ENCODE assay signal across 25 mouse cellular contexts in the genomic region with DNA sequence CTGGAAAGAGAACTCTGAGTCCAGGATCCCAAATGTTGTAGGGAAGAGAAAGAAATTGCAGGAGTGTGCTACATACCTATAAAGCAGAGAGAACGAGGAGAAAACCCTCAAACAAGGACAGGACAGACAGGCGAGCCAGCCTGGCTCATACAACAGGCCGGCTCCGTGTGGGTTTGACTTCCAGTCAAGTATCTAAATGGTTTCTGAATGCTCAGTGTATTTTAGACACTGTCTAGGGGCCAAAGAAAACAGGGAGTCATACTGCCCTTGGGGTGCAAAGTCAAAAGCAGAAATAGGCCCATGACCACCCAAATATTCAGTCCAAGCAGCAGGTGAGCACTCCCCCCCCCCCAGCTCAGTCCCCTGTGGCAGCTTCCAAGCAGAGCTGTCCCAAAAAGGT. TPM values are rescaled to one million over a fixed set of nuclear protein-coding genes. Genes with fewer than 3 reads are reported as not detected.
DNase-seq lines count a peak whose midpoint lies in the region; ATAC-seq lines count a peak whose summit lies in the region.
"Had no signal": no experiment of that assay in that cellular context is flagged by ENCODE, and none has a peak within 500 bp of the region (broad histone marks: within the 10 kb centered on the region; RNA-seq: fewer than 3 reads in every experiment).

No protein-coding gene starts in this region.

- no peak for ATAC-seq in limb, embryonic 15.5 days (ENCODE audit: insufficient number of reproducible peaks, low FRiP score, low TSS enrichment, low read depth)
- ATAC-seq: activated CD4-positive, CD25-positive, alpha-beta regulatory T cell, adult 4 months; CD4-positive, CD25-positive, alpha-beta regulatory T cell, adult 4 months; Patski had no signal

- WGBS in heart, embryonic 10.5 days, result 89% methylated on average over 4 of the region's 4 CpGs
- WGBS in limb, embryonic 15.5 days, result 77% methylated on average over 4 of the region's 4 CpGs
- 87% methylated on average over 4 of the region's 4 CpGs for WGBS in limb, embryonic 10.5 days

- H3K36me3 ChIP-seq in heart, embryonic 10.5 days, result peaks cover 42% of the 10 kb centered on the region
- peaks cover 20% of the 10 kb centered on the region for H3K36me3 ChIP-seq in limb, embryonic 15.5 days
- peaks cover 62% of the 10 kb centered on the region for H3K36me3 ChIP-seq in limb, embryonic 10.5 days

- no peak overlapping the region for H3K4me3 ChIP-seq in heart, embryonic 10.5 days
- no peak overlapping the region for H3K4me3 ChIP-seq in limb, embryonic 15.5 days
- no peak overlapping the region for H3K4me3 ChIP-seq in limb, embryonic 10.5 days

- no peak overlapping the region for H3K4me2 ChIP-seq in limb, embryonic 15.5 days

- no peak overlapping the region for H3K27ac ChIP-seq in heart, embryonic 10.5 days
- H3K27ac ChIP-seq in limb, embryonic 15.5 days, result peak overlapping the region; percentile 33
- no peak overlapping the region for H3K27ac ChIP-seq in limb, embryonic 10.5 days

- H3K4me1 ChIP-seq in heart, embryonic 10.5 days, result 0 out of 2 replicates have a peak, but pooled peaks cover 5% of the 10 kb centered on the region
- H3K4me1 ChIP-seq in limb, embryonic 15.5 days, result peaks cover 15% of the 10 kb centered on the region
- peaks cover 5% of the 10 kb centered on the region; the same call in 1 of the 2 replicates for H3K4me1 ChIP-seq in limb, embryonic 10.5 days

- no peak overlapping the region for H3K9ac ChIP-seq in limb, embryonic 15.5 days

- H3K27me3 ChIP-seq in heart, embryonic 10.5 days (ENCODE audit: insufficient read depth, poor library complexity, severe bottlenecking), result no peaks in the 10 kb centered on the region
- no peaks in the 10 kb centered on the region for H3K27me3 ChIP-seq in limb, embryonic 15.5 days
- H3K27me3 ChIP-seq in limb, embryonic 10.5 days (ENCODE audit: low read depth, poor library complexity, severe bottlenecking), result no peaks in the 10 kb centered on the region
- H3K27me3 ChIP-seq: CH12.LX, Patski had no signal

- intact Hi-C loops in gastrocnemius, postnatal 14 days (cut with DNase I; ENCODE audit: low total_unique reads), result no loop called here

- DNase-seq in heart, adult 11 months, result peak; percentile 70
- no peak for DNase-seq in heart, embryonic 10.5 days (ENCODE audit: low spot score)
- DNase-seq in limb, embryonic 10.5 days (ENCODE audit: low spot score), result no peak
- peak; percentile 1 for DNase-seq in thymus, postnatal 4 days
- no peak for DNase-seq in thymus, postnatal 0 days (ENCODE audit: low spot score)
- peak; percentile 64 for DNase-seq in fibroblast of lung, adult 2 months (ENCODE audit: low read depth)
- DNase-seq in gastrocnemius, postnatal 14 days, result no peak
- DNase-seq: adrenal gland, adult 2 months; adrenal gland, adult 8-10 months; adrenal gland, postnatal 10 days; adrenal gland, postnatal 14 days; adrenal gland, postnatal 25 days; adrenal gland, postnatal 36 days; B cell, adult 2 months; cerebellum, adult 11 months; cerebellum, adult 11-12 months had no signal

- H3K9me3 ChIP-seq in heart, embryonic 10.5 days, result no peaks in the 10 kb centered on the region
- H3K9me3 ChIP-seq in limb, embryonic 15.5 days, result no peaks in the 10 kb centered on the region
- no peaks in the 10 kb centered on the region for H3K9me3 ChIP-seq in limb, embryonic 10.5 days (replicated peaks)
- H3K9me3 ChIP-seq: G1E had no signal

RNA-seq across cellular contexts. Expression of gene Pnldc1, which starts 4.2 kb away (rescaled TPM):
- polyA plus RNA-seq in heart, embryonic 10.5 days (2016; fragmentation: Nextera tagmentation; extraction: Ambion mirVana), result 1.4 and 2.5 TPM in 2 replicates
- polyA plus RNA-seq in limb, embryonic 15.5 days (2015; fragmentation: Nextera tagmentation; extraction: Ambion mirVana), result 1.6 and 2.2 TPM in 2 replicates
- polyA plus RNA-seq in limb, embryonic 10.5 days (2016; fragmentation: Nextera tagmentation; extraction: Ambion mirVana), result 2.0 and 2.3 TPM in 2 replicates
- polyA plus RNA-seq in thymus, postnatal 0 days (2015; fragmentation: Nextera tagmentation; extraction: Ambion mirVana), result 1.7 and 2.0 TPM in 2 replicates
- total RNA-seq in gastrocnemius, postnatal 14 days (2021), result under 1 TPM; 0.14 to 0.91 TPM
- polyA plus RNA-seq: G1E had no signal

RNA-seq across cellular contexts. Expression of gene Tcp1, which starts 9.7 kb away (rescaled TPM):
- 440 and 487 TPM in 2 replicates for polyA plus RNA-seq in heart, embryonic 10.5 days (2016; fragmentation: Nextera tagmentation; extraction: Ambion mirVana)
- 354 and 369 TPM in 2 replicates for polyA plus RNA-seq in limb, embryonic 15.5 days (2015; fragmentation: Nextera tagmentation; extraction: Ambion mirVana)
- polyA plus RNA-seq in limb, embryonic 10.5 days (2016; fragmentation: Nextera tagmentation; extraction: Ambion mirVana), result 538 and 581 TPM in 2 replicates
- polyA plus RNA-seq in thymus, postnatal 0 days (2015; fragmentation: Nextera tagmentation; extraction: Ambion mirVana), result 409 and 414 TPM in 2 replicates
- 100 to 1,000 TPM; 205 to 212 TPM for total RNA-seq in gastrocnemius, postnatal 14 days (2021)

RNA-seq across cellular contexts. Expression of gene Mrpl18, which starts 10.3 kb away (rescaled TPM):
- polyA plus RNA-seq in heart, embryonic 10.5 days (2016; fragmentation: Nextera tagmentation; extraction: Ambion mirVana), result 203 and 208 TPM in 2 replicates
- 132 and 136 TPM in 2 replicates for polyA plus RNA-seq in limb, embryonic 15.5 days (2015; fragmentation: Nextera tagmentation; extraction: Ambion mirVana)
- polyA plus RNA-seq in limb, embryonic 10.5 days (2016; fragmentation: Nextera tagmentation; extraction: Ambion mirVana), result 200 and 227 TPM in 2 replicates
- 218 and 237 TPM in 2 replicates for polyA plus RNA-seq in thymus, postnatal 0 days (2015; fragmentation: Nextera tagmentation; extraction: Ambion mirVana)
- 10 to 100 TPM; 86.2 to 87.2 TPM for total RNA-seq in gastrocnemius, postnatal 14 days (2021)

RNA-seq across cellular contexts. Expression of gene Mrgprh, which starts 30.0 kb away (rescaled TPM):
- polyA plus RNA-seq in heart, embryonic 10.5 days (2016; fragmentation: Nextera tagmentation; extraction: Ambion mirVana), result 0.07 TPM in 1 of 2 replicates, not detected in the other
- polyA plus RNA-seq in limb, embryonic 15.5 days (2015; fragmentation: Nextera tagmentation; extraction: Ambion mirVana), result 0.17 and 0.29 TPM in 2 replicates
- polyA plus RNA-seq in limb, embryonic 10.5 days (2016; fragmentation: Nextera tagmentation; extraction: Ambion mirVana), result 0.09 TPM in 1 of 2 replicates, not detected in the other
- not detected in 2 replicates for polyA plus RNA-seq in thymus, postnatal 0 days (2015; fragmentation: Nextera tagmentation; extraction: Ambion mirVana)
- 1 to 10 TPM; 1.8 to 2.1 TPM for total RNA-seq in gastrocnemius, postnatal 14 days (2021)
- total RNA-seq: adrenal gland, postnatal 25 days; CH12.LX; ES-E14; MEL had no signal
- polyA plus RNA-seq: activated CD4-positive, CD25-positive, alpha-beta regulatory T cell, adult 4 months; adrenal gland, adult 2 months; C2C12; CD4-positive, CD25-positive, alpha-beta regulatory T cell, adult 4 months; G1E; Patski had no signal

RNA-seq across cellular contexts. Expression of gene Acat3, which starts 34.6 kb away (rescaled TPM):
- polyA plus RNA-seq in heart, embryonic 10.5 days (2016; fragmentation: Nextera tagmentation; extraction: Ambion mirVana), result 0.30 and 0.31 TPM in 2 replicates
- polyA plus RNA-seq in limb, embryonic 15.5 days (2015; fragmentation: Nextera tagmentation; extraction: Ambion mirVana), result 0.63 and 0.72 TPM in 2 replicates
- polyA plus RNA-seq in limb, embryonic 10.5 days (2016; fragmentation: Nextera tagmentation; extraction: Ambion mirVana), result 0.98 and 1.3 TPM in 2 replicates
- polyA plus RNA-seq in thymus, postnatal 0 days (2015; fragmentation: Nextera tagmentation; extraction: Ambion mirVana), result 0.59 and 0.81 TPM in 2 replicates
- total RNA-seq in gastrocnemius, postnatal 14 days (2021), result not detected

Comparison
In these comparisons a context has a peak if more than half of its experiments do, and no peak if none do; other contexts are left out.
1. DNase-seq: peak in heart, adult 11 months (single experiment), thymus, postnatal 4 days (single experiment) and fibroblast of lung, adult 2 months (single experiment); none in heart, embryonic 10.5 days (single experiment), limb, embryonic 10.5 days (single experiment), thymus, postnatal 0 days (single experiment) and gastrocnemius, postnatal 14 days (single experiment).